Comparison of ENCODE assay signal across 8 mouse cellular contexts in genomic region chr19:17591335-17591734, GRCm38 (mm10).
A peak's percentile ranks its signal among the peaks of the same experiment; 100 is the strongest.
DNase-seq lines count a peak whose midpoint lies in the region; ATAC-seq and TF ChIP-seq lines count a peak whose summit lies in the region.
"Had no signal": no experiment of that assay in that cellular context is flagged by ENCODE, and none has a peak within 500 bp of the region (broad histone marks: within the 10 kb centered on the region; RNA-seq: fewer than 3 reads in every experiment).

No protein-coding gene starts in this region.

- TF ChIP-seq POLR2A in lung, adult 2 months (IDR thresholded peaks at IDR 0.05; ENCODE audit: borderline replicate concordance, extremely low read depth, low read depth, low read length) = no peak

- no peak overlapping the region for H3K4me3 ChIP-seq in lung, adult 2 months (replicated peaks; ENCODE audit: extremely low read depth, low read depth, low read length)
- H3K4me3 ChIP-seq in forebrain, embryonic 15.5 days = no peak overlapping the region
- no peak overlapping the region for H3K4me3 ChIP-seq in limb, embryonic 10.5 days
- H3K4me3 ChIP-seq: megakaryocyte, embryonic 14.5 days had no signal

- no peak overlapping the region for H3K9ac ChIP-seq in forebrain, embryonic 15.5 days (replicated peaks)

- no peak for TF ChIP-seq CTCF in lung, adult 2 months (IDR thresholded peaks at IDR 0.05; ENCODE audit: insufficient read depth, low read length)

- H3K4me2 ChIP-seq in forebrain, embryonic 15.5 days (replicated peaks) = no peak overlapping the region

- ATAC-seq in forebrain, embryonic 15.5 days (replicated peaks) = peak; percentile 74
- no peak for ATAC-seq in erythroid progenitor cell, adult 5-6 weeks (replicated peaks; ENCODE audit: low FRiP score, poor library complexity, severe bottlenecking)

- H3K36me3 ChIP-seq in forebrain, embryonic 15.5 days = no peaks in the 10 kb centered on the region
- no peaks in the 10 kb centered on the region for H3K36me3 ChIP-seq in limb, embryonic 10.5 days

- no peaks in the 10 kb centered on the region for H3K9me3 ChIP-seq in forebrain, embryonic 15.5 days
- no peaks in the 10 kb centered on the region for H3K9me3 ChIP-seq in limb, embryonic 10.5 days (replicated peaks)
- H3K9me3 ChIP-seq: megakaryocyte, embryonic 14.5 days had no signal

- 47% methylated on average over 8 of the region's 8 CpGs for WGBS in lung, adult 2 months
- 40% methylated on average over 8 of the region's 8 CpGs for WGBS in forebrain, embryonic 15.5 days
- WGBS in limb, embryonic 10.5 days = 20% methylated on average over 8 of the region's 8 CpGs

- no peaks in the 10 kb centered on the region for H3K27me3 ChIP-seq in forebrain, embryonic 15.5 days
- H3K27me3 ChIP-seq in limb, embryonic 10.5 days (ENCODE audit: low read depth, poor library complexity, severe bottlenecking) = no peaks in the 10 kb centered on the region
- H3K27me3 ChIP-seq: megakaryocyte, embryonic 14.5 days had no signal

- no peak overlapping the region for H3K27ac ChIP-seq in forebrain, embryonic 15.5 days (replicated peaks)
- peak overlapping the region; percentile 83 for H3K27ac ChIP-seq in limb, embryonic 10.5 days

- peaks cover 2% of the 10 kb centered on the region; the same call in 1 of the 2 replicates for H3K4me1 ChIP-seq in lung, adult 2 months (ENCODE audit: control insufficient read depth, insufficient read depth, low read length)
- peaks cover 5% of the 10 kb centered on the region; the same call in 1 of the 2 replicates for H3K4me1 ChIP-seq in forebrain, embryonic 15.5 days
- peaks cover 64% of the 10 kb centered on the region for H3K4me1 ChIP-seq in limb, embryonic 10.5 days
- H3K4me1 ChIP-seq: megakaryocyte, embryonic 14.5 days had no signal

- peak; percentile 6 for DNase-seq in lung, adult 2 months
- no peak for DNase-seq in lung, adult 18-20 months
- peak; percentile 69 for DNase-seq in limb, embryonic 10.5 days (ENCODE audit: low spot score)
- peak; percentile 14 for DNase-seq in retina, postnatal 7 days (ENCODE audit: low read depth, low spot score)
- DNase-seq in layer of hippocampus, postnatal 36 days = no peak

Comparison
In these comparisons a context has a peak if more than half of its experiments do, and no peak if none do; other contexts are left out.
1. DNase-seq: peak in lung, adult 2 months (single experiment), limb, embryonic 10.5 days (single experiment) and retina, postnatal 7 days (single experiment); none in lung, adult 18-20 months (0 of 2) and layer of hippocampus, postnatal 36 days (0 of 2).